Mouse (Mus musculus) hematopoietic multipotent progenitor cell, adult 10-12 weeks (in vitro differentiated cells): ENCODE measurements around the gene Zpbp. TPM values are rescaled to one million over a fixed set of nuclear protein-coding genes. Genes with fewer than 3 reads are reported as not detected.

Source experiments
- polyA plus RNA-seq: library from polyadenylated mRNA; stranded (reverse); fragments of >175 nt; gene quantifications from 2 replicates; pipeline ENCODE4 v1.2.3, GENCODE M21; 2012; ENCODE audit warnings: low replicate concordance

Gene Zpbp
- polyA plus RNA-seq: 0.16 and 0.39 TPM in 2 replicates

DNA sequence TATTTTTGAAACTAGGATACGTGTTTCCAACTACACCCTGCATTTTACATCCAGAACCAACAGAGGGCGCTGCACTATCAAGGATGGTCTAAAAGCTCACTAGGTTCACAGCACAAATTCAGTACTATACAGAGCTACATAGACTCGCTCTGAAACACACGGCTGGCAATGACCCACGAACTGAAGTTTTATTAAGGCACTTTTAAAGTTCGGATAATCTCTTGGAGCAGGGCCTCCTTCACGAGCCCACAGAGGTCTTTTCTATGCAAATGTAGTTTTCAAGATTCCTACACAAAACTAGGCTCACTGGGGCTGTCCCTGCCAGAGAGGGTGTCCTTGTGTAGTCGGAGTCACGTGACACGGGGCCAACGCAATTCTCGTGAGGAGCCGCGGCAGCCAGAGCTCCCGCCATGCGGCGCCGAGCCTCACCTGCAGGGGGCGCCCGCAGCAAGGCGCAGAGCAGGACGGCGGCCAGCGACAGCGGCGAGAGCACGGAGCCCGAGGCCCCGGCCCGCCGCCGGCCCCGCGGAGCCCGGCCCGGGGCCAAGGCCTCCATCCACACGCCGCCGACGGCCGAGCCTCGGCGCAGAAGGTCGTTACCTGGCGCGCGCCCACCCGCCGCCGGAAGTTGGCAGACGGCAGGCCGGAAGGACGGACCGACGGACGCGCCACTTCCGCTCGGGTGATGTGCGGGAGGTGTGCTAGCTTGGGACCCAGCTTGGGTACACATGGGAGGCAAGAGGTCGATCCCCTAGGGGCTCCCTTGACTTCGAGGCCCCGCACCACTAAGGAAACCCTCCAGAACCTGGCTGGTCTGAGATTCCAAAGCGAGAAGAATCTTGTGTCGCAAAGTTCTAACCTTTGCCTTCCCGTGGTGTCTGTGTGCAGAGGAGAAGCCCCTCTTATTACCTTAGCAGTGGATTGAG lies at the start of gene Zpbp, which contains the start of gene Spata48:
TSS of gene Zpbp (minus strand) at position 774 of the 926 bp plus-strand sequence.
TSS of gene Spata48 (plus strand) at position 460 of the 926 bp plus-strand sequence.

Other genes starting within 250 kb of the Zpbp start
- 5.1 and 8.3 TPM in 2 replicates for gene Spata48, start 314 bp downstream of the Zpbp start, polyA plus RNA-seq
- not detected in 2 replicates for gene 4930512M02Rik, start 165.4 kb upstream of the Zpbp start, polyA plus RNA-seq
- 435 and 1,006 TPM in 2 replicates for gene Ikzf1, start 222.6 kb upstream of the Zpbp start, polyA plus RNA-seq